Mouse (Mus musculus): ENCODE measurements around the gene Rnf222.

Gene Rnf222

DNA sequence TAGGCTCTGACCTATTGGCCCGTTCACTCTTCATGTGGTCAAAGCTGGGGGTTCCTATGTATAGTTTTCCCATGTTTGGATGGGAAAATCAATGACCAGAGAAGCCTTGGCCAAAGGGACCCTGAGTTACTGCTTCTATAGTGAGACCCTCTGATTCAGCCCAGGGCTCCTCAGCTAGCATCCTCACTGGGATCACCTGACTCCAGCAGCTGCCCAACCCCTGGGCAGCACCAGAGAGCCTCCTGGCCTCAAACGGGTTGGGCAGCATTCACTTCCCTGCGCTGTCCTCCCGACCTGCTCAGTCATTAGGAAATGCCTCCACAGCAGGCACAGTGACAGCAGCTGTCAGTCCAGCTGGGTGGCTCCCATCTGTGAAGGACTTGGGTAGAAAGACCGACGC is at the start of gene Rnf222:
Rnf222 (plus strand) TSS at position 301 of the 400 bp plus-strand sequence.
- DNase-seq (ENCODE audit: low spot score): no peak

DNA sequence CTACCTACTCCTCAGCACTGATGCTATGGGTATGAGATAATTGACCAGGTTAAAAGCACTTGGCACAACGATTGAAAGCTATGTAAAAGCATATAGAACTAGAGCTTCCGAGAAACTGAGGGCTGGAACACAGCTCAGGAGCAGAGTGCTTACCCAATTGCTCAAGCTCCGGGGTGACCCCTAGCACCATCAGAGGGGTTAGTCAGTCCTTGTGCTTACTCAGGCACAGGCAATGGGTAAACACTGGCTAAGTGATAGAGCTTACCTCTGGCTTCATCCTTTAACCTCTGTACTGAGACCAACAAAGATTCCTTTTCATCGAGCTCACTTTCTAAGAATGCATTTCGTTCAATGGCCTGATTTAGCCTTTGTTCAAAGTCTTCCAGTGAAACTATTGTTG is 48.7 kb upstream of the Rnf222 start:
- no peak for DNase-seq (ENCODE audit: low spot score)

DNA sequence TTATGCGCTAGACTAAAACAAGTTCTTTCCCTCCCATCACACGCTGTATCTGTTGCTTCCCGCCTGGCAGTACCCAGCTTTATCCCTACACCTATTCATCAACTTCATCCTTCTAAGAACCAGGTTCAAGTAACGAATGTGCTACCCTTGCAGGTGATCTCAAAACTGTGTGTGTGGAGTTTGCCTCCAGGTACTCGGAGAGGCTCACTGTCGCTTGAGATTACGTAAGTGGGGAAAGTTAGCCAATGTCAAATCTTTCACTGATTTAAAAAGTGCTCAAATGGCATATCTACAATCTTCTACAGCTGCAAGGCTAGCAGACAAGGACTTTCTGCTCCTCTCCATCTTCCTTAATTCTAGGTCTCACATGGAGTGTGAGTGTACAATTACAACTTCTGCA is 37.5 kb upstream of the Rnf222 start:
- no peak for DNase-seq (ENCODE audit: low spot score)

DNA sequence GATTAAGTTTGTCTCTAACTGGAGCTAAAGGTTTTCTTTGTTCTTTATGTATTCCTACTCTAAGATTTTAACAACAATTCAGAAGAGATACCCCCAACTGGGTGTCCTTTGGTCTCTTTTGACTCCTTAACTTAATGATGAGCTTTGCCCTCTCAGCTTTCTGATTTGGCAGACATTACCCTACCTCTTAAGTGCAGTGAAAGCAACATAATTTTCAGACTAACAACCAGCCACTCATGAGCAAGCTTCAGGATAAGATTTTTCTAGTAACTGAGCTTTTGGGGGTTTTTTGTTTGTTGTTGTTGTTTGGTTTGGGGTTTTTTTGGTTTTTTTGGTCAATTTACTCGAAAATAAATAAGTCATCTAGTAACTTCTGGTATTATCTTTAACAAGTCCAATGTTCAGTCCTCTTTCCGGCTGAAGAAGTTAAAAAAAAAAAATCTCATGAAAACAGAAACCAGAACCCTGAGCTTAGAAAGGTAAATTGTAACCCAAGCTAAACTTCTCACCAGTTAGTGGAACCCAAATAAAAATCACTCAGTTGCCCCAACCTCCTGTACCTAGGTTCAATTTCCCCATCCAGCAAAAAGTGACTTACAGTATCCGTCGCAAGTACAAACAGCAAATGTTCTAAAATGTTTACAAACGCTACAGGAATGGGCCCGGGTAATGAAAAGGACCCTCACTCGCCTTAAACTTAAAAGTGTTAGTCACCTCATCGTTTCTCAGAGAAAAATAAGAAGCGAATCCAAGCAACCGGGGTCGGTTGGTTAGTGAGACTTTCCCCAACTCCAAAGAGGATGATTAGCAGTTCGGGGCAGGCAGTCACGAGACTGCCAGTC is 36.5 kb upstream of the Rnf222 start:
- no peak for DNase-seq (ENCODE audit: low spot score)

GRCm38 (mm10) chr11:68852486-68852901 is 35.9 kb upstream of the Rnf222 start:
- DNase-seq (ENCODE audit: low spot score): peak; percentile 83

DNA sequence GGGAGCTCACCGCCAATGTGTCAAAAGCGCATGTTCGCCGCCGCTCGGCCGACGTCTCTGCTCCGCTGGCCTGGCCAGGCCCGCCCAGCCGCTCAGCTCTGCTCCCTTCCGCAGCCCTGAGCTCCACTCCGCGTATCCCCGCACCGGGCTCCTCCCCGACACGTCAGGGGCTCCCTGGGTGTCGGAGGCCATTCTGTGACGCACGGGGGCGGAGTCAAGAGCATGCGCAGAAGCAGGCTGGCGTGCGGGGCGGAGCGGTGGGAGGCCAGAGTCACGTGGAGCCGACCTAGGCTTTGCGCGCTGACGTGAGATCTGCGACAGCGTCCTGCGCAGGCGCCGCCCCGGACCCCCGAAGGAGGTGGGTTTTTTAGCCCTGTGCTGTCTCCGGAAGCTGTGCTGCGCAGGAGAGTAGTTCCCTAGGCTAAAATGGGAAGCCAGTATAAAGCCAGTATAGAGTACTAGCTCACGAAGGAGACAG is 35.4 kb upstream of the Rnf222 start:
- DNase-seq (ENCODE audit: low spot score): peak; percentile 100

DNA sequence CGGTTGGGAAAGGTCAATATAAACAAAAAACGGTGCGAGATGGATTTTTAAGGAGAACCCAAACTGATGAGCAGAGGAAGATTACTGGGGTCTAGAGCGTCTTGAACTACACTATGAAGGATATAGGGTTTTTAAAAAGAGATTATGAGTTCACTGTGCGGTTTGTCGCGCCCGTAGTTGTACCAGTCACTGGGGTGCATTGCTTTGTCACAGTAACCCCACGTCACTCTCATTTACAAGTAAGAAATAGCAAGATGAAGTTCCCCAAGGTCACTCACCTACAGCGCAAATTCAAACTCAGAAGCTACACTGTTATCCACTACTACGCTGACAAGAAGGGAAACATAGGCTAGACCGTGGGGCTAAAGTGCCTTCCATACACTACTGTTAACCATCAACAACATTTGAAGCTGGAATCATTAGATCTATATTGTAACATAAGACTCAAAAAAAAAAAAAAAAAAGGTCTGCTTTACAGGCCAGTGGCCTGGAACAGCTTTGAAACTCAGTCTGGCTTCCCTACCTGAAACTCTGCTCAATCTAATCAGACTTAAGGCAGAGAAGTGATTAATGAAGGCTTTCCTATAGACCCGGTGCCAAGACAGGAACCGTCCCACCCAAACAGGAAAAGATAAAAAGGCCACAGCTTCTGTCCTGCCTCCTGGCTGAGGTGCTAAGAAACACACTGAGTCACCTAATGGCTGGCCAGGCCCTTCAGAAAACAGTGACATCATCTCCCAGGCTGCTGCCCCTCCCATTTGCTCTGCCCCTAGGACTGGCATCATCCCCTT is 34.5 kb upstream of the Rnf222 start:
- DNase-seq (ENCODE audit: low spot score): peak; percentile 14

DNA sequence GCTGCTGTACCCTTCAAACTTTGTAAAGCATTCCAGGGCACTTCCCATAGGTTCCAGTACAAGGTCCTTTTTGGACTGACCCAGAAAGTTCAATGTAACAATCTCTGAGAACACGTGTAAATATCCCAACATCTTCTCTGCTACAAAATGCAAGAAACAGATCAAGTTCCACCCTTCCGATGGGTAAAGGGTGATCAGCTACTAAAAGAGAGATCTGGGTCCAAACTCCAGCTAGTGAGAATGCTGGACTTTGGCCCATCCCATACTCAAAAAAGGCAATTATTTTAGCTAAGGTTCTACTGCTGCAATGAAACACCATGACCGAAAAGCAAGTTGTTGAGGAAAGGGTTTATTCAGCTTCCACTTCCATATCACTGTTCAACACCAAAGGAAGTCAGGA is 33.7 kb upstream of the Rnf222 start:
- no peak for DNase-seq (ENCODE audit: low spot score)

DNA sequence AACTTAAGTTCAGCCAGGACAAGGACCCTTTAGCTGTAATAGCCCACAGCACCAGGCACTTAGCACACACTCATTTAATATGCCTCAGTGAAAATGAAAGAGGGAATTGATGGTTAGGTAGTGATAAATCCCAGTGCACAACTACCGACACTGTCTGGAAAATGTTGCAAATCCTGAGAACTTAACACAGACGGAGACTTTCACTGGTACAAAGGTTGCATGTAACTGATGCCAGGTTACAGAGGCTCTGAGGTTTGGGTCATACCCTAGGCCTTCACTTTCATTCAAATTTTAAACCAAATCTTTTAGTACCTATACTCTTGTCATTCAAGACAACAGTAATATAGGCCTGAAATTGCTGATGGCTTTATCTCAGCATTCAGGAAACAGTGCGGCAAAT is 31.0 kb upstream of the Rnf222 start:
- no peak for DNase-seq (ENCODE audit: low spot score)

GRCm38 (mm10) chr11:68859943-68860593 is 28.3 kb upstream of the Rnf222 start:
- no peak for DNase-seq (ENCODE audit: low spot score)

- no peak for DNase-seq (ENCODE audit: low spot score)
Observed at GRCm38 (mm10) chr11:68862260-68862659, 26.1 kb upstream of the Rnf222 start.

- no peak for DNase-seq (ENCODE audit: low spot score)
Observed at GRCm38 (mm10) chr11:68863631-68864091, 24.7 kb upstream of the Rnf222 start.

DNA sequence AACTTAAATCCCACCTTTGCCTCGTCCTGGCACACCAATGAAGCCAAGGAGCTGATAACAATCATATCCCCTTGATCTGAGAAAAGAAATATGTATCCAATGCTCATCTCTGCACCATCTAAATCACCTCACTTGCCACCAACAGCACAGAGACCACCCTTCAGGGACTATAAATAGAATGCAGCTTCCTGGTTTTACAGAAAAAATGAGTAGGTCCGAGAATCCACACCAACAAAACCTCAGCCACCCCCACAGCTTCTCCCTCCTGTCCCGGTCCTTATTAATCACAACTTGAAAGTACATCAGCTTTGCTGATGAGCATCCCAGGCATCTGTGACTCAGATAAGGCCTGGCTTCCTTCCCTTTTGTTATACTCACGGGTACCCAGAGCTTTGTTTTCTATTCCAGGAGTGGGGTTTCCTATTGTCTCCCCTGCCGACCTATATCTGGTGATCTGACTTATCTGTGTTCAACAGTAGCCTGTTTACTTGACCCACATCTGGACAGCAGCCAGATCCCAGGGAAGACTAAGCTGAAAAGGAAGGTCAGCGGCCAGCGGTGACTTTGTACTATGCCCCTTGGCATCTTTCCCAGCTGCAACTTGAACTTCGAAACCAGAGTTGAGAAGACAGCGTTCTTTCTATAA is 23.7 kb upstream of the Rnf222 start:
- DNase-seq (ENCODE audit: low spot score): peak; percentile 75

DNA sequence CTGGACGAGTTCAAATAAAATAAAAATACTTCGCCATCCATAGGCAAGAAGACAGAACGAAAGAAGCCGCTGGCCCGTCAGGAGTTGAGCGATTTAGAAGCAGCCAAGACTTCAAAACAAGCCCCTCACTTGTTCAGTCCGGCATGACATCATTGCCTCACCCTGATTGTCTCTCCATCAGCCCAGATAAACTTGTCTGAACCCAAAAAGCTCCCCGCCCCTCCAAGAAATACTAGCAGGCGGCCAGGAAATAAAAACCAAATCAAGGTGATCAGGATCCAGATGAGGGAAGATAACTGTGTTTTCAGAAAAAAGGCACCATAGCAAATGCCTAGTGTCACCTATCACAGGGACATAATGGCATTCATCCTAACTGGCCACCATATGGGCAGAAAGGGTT is 17.1 kb upstream of the Rnf222 start:
- no peak for DNase-seq (ENCODE audit: low spot score)

DNA sequence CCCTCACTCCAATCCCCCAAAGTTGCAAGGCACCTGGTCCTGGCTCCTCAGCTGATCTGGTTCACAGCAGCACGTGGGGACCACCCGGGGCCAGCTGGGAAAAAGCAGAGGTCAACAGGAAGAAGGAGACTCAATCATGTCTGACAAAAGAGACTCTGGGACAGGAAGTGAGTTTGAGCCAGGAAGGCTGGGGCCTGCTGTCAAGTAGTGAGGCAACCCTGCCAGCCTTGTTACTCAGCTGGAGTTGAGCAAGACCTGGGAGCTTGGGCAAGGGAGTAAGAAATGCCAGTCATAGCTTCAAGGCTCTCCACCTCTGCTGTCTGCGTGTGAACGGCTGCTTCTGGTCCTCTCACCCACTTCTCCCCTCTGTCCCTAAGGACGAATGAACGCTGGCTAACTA is 16.6 kb upstream of the Rnf222 start, which contains the start of gene Ndel1:
Ndel1 (minus strand) TSS at position 111 of the 400 bp plus-strand sequence.
- no peak for DNase-seq (ENCODE audit: low spot score)

- DNase-seq (ENCODE audit: low spot score): no peak
Observed at GRCm38 (mm10) chr11:68874841-68875240, 13.5 kb upstream of the Rnf222 start.

GRCm38 (mm10) chr11:68878811-68879210 is 9.5 kb upstream of the Rnf222 start:
- DNase-seq (ENCODE audit: low spot score): no peak

DNA sequence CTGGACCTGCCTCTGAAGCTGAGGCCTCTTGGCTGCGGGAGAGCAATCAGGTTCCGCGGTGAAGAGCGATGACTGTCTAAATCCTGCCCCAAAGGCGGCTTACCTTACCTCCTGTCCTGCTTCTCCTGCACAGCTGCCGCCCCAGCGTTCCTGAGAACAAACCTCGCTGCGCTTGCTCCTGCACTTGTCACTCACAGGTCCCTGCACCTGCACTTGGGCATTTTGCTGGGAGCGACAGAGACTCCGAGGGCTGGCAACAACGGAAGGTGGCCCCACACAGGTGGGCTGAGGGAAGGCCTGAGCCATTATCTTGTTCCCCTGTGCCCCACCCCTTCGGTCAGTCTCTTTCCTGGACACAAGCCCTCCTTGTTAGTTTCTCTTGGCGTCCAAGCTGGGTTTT is 6.2 kb upstream of the Rnf222 start:
- no peak for DNase-seq (ENCODE audit: low spot score)

- no peak for DNase-seq (ENCODE audit: low spot score)
Observed at GRCm38 (mm10) chr11:68883843-68884242, 4.5 kb upstream of the Rnf222 start.

DNA sequence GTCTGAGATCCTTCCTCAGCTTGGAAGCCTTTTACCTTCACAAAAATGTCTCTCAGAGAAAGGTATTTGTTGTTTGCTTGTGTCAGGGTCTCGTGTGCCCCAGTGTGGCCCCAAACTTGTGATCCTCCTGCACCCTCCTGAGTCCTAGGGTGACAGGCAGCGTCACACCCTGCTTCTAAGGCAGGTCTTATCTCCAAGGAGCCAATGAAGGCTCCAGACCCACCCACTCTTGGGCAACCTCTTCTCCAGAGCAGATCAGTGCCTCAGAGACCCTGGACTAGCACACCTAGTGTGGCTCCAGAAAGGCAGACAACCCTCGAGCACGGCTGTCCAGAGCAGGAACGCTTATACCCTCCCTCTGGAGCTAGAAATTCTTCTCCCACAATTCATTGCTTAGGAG is 4.0 kb upstream of the Rnf222 start:
- DNase-seq (ENCODE audit: low spot score): no peak

DNA sequence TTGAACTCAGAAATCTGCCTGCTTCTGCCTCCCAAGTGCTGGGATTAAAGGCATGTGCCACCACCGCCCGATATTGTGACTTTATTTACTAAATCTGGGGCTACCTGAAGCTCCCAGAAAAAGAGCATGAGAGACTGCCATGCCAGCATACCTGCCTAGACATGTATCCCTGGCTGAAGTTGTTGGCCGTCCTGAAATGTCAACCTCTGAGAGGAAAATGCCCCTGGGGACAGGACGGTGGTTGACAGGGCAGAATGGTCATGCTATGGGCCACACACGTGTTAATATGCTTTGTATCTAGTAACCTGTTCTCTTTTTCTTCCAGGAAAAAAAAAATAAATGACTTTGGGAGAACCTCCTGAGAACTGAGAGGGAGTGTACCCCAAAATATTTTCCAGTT is 2.3 kb upstream of the Rnf222 start:
- no peak for DNase-seq (ENCODE audit: low spot score)

DNA sequence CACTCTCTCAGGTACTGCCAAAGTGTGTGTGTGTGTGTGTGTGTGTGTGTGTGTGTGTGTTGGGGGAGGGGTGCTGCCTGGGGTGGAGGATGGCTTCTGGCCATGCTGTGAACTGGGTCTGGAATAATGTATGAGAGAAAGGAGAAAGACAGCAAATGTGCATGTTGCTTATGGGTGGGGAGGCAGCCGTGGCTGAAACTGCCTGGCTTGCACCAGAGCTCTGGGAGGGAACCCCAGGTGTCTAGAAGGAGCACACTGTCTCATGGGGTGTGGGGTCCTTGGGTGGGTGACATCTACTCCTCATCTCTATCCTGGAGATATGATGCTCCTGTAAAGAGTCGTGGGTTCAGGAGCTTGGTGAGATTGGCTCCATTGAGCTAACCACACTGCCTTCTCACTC is 300 bp downstream of the Rnf222 start:
- DNase-seq (ENCODE audit: low spot score): no peak
